Mouse (Mus musculus) cortical plate, adult 2 months (tissue): ENCODE measurements around the gene Ddn.

Experiments
- CTCF ChIP-seq: fragments of 200-500 bp; IDR thresholded peaks from 2 replicates; pipeline ENCODE4 v1.5.1; 2011; ENCODE audit warnings: mild to moderate bottlenecking, control low read depth, low read length; ENCODE audit not compliant: insufficient read depth; ENCODE audit errors: extremely low read depth
- POLR2A ChIP-seq: fragments of 200-500 bp; IDR thresholded peaks from 2 replicates; pipeline ENCODE4 v1.6.1; 2011; ENCODE audit warnings: mild to moderate bottlenecking, low read length, control low read depth; ENCODE audit not compliant: insufficient read depth; ENCODE audit errors: extremely low read depth

GRCm38 (mm10) chr15:98833281-98833680, 24.0 kb upstream of the Ddn start:
- no peak for TF ChIP-seq CTCF
- no peak for TF ChIP-seq POLR2A
